Comparison of ENCODE assay signal across 7 mouse cellular contexts in genomic region chr17:14960520-14960919, GRCm38 (mm10). TPM values are rescaled to one million over a fixed set of nuclear protein-coding genes. Genes with fewer than 3 reads are reported as not detected.
DNase-seq lines count a peak whose midpoint lies in the region; ATAC-seq and TF ChIP-seq lines count a peak whose summit lies in the region.

No protein-coding gene starts in this region.

- dilution Hi-C loops in CH12.LX (cut with MboI; ENCODE audit: extremely low pct_ligation_motif_present, extremely low pct_unique_long_range_greater_than_20kb, low sequenced_read_pairs) = no loop called here

- no peak for TF ChIP-seq RAD21 in CH12.LX (IDR thresholded peaks at IDR 0.05; ENCODE audit: low read depth, low read length)

- DNase-seq in CH12.LX (ENCODE audit: extremely low read depth) = no peak
- peak; percentile 7 for DNase-seq in T-cell, adult 2 months (ENCODE audit: low spot score)
- peak; percentile 40 for DNase-seq in heart, postnatal 4 days
- peak; percentile 38 for DNase-seq in naive thymus-derived CD4-positive, alpha-beta T cell, adult 2 months (ENCODE audit: low read depth)
- DNase-seq in thymus, postnatal 25 days = peak; percentile 37

- H3K27ac ChIP-seq in CH12.LX (ENCODE audit: insufficient read depth, low read depth) = peak overlapping the region; percentile 72
- H3K27ac ChIP-seq in embryonic facial prominence, embryonic 15.5 days (replicated peaks) = no peak overlapping the region
- H3K27ac ChIP-seq in limb, embryonic 15.5 days = peak overlapping the region; percentile 75

- no peak for TF ChIP-seq CTCF in CH12.LX (conservative IDR thresholded peaks at IDR 0.05 in 1 of 2, IDR thresholded peaks at IDR 0.05 in 1 of 2; ENCODE audit: low read depth in 2 of 2, low read length in 2 of 2)

- no peak for TF ChIP-seq POLR2A in CH12.LX (IDR thresholded peaks at IDR 0.05; ENCODE audit: low read depth, low read length)

- H3K27me3 ChIP-seq in CH12.LX (replicated peaks) = no peaks in the 10 kb centered on the region
- no peaks in the 10 kb centered on the region for H3K27me3 ChIP-seq in embryonic facial prominence, embryonic 15.5 days
- no peaks in the 10 kb centered on the region for H3K27me3 ChIP-seq in limb, embryonic 15.5 days

- no peak for TF ChIP-seq EP300 in CH12.LX (IDR thresholded peaks at IDR 0.05; ENCODE audit: low read length)

- H3K4me3 ChIP-seq in CH12.LX (replicated peaks in 1 of 3; ENCODE audit: low read depth in 2 of 3, low read length in 2 of 3, poor library complexity in 1 of 3) = peak overlapping the region; percentile 94 to 100 (median 95)
- peak overlapping the region; percentile 73 for H3K4me3 ChIP-seq in embryonic facial prominence, embryonic 15.5 days (replicated peaks)
- H3K4me3 ChIP-seq in limb, embryonic 15.5 days = peak overlapping the region; percentile 72

- ATAC-seq in embryonic facial prominence, embryonic 15.5 days (ENCODE audit: insufficient number of reproducible peaks, low FRiP score, low TSS enrichment, low read depth) = no peak
- ATAC-seq in limb, embryonic 15.5 days (ENCODE audit: insufficient number of reproducible peaks, low FRiP score, low TSS enrichment, low read depth) = no peak

- in situ Hi-C loops in CH12.LX (cut with MboI; ENCODE audit: low pct_ligation_motif_present, low pct_unique_long_range_greater_than_20kb, low sequenced_read_pairs) = no loop called here

- H3K9me3 ChIP-seq in CH12.LX (replicated peaks; ENCODE audit: low read length) = no peaks in the 10 kb centered on the region
- H3K9me3 ChIP-seq in embryonic facial prominence, embryonic 15.5 days (replicated peaks) = no peaks in the 10 kb centered on the region
- H3K9me3 ChIP-seq in limb, embryonic 15.5 days = no peaks in the 10 kb centered on the region

- H3K4me1 ChIP-seq in CH12.LX (ENCODE audit: control insufficient read depth in 1 of 2, insufficient read depth in 2 of 2) = peaks cover 5 to 32% of the 10 kb centered on the region in 2 experiments
- H3K4me1 ChIP-seq in embryonic facial prominence, embryonic 15.5 days = peaks cover 6% of the 10 kb centered on the region
- peaks cover 6% of the 10 kb centered on the region for H3K4me1 ChIP-seq in limb, embryonic 15.5 days

- peak overlapping the region; percentile 95 for H3K9ac ChIP-seq in CH12.LX (ENCODE audit: insufficient read depth, low read depth)
- peak overlapping the region; percentile 78 for H3K9ac ChIP-seq in embryonic facial prominence, embryonic 15.5 days
- peak overlapping the region; percentile 71 for H3K9ac ChIP-seq in limb, embryonic 15.5 days

- H3K79me2 ChIP-seq in CH12.LX (replicated peaks; ENCODE audit: control insufficient read depth, extremely low read depth, insufficient read depth, poor library complexity, severe bottlenecking) = peaks cover 42% of the 10 kb centered on the region

- H3K4me2 ChIP-seq in CH12.LX (ENCODE audit: insufficient read depth, low read depth, poor library complexity, severe bottlenecking) = no peak overlapping the region
- peak overlapping the region; percentile 85 for H3K4me2 ChIP-seq in embryonic facial prominence, embryonic 15.5 days (replicated peaks)
- peak overlapping the region; percentile 84 for H3K4me2 ChIP-seq in limb, embryonic 15.5 days

- WGBS in embryonic facial prominence, embryonic 15.5 days = 1% methylated on average over 19 of the region's 23 CpGs
- WGBS in limb, embryonic 15.5 days = 1% methylated on average over 22 of the region's 23 CpGs

- H3K36me3 ChIP-seq in CH12.LX (replicated peaks in 1 of 2; ENCODE audit: control insufficient read depth in 1 of 2, insufficient read depth in 1 of 2, low read length in 1 of 2) = peaks cover 17 to 31% of the 10 kb centered on the region in 2 experiments
- no peaks in the 10 kb centered on the region for H3K36me3 ChIP-seq in embryonic facial prominence, embryonic 15.5 days
- no peaks in the 10 kb centered on the region for H3K36me3 ChIP-seq in limb, embryonic 15.5 days

TF ChIP-seq in CH12.LX, 34 proteins besides CTCF, POLR2A, EP300 and RAD21:
- TF ChIP-seq TBP (conservative IDR thresholded peaks at IDR 0.05; ENCODE audit: low read depth, low read length) = no peak
- TF ChIP-seq CHD1 (IDR thresholded peaks at IDR 0.05; ENCODE audit: low read depth, low read length) = peak; percentile 83; the same call in 1 of the 2 replicates
- 0 out of 2 replicates have a peak, but pooled peaks have one; percentile 26 for TF ChIP-seq BHLHE40 (IDR thresholded peaks at IDR 0.05; ENCODE audit: low read depth, low read length)
- no peak for TF ChIP-seq SMC3 (IDR thresholded peaks at IDR 0.05; ENCODE audit: low read depth, low read length)

RNA-seq across cellular contexts. Expression of gene Phf10, which starts 0.6 kb away (rescaled TPM):
- 216 and 364 TPM in 2 replicates for total RNA-seq in CH12.LX (2012; rRNA removed)
- 343 and 349 TPM in 2 replicates for total RNA-seq in CH12.LX (2014; rRNA removed)
- 225 and 226 TPM in 2 replicates for polyA plus RNA-seq in CH12.LX (2012; ENCODE audit: insufficient read length, low read depth)
- 40.9 and 45.3 TPM in 2 replicates for polyA plus RNA-seq in embryonic facial prominence, embryonic 15.5 days (2015; fragmentation: Nextera tagmentation; extraction: Ambion mirVana)
- 10 to 100 TPM; 67.8 to 69.4 TPM for total RNA-seq in heart, postnatal 4 days (2021)
- polyA plus RNA-seq in limb, embryonic 15.5 days (2015; fragmentation: Nextera tagmentation; extraction: Ambion mirVana) = 35.6 and 39.4 TPM in 2 replicates

RNA-seq across cellular contexts. Expression of gene 1600012H06Rik, which starts 17.5 kb away (rescaled TPM):
- total RNA-seq in CH12.LX (2012; rRNA removed) (5.4 and 7.4 TPM in 2 replicates), CH12.LX (2014; rRNA removed) (10.5 and 10.6 TPM in 2 replicates)
- 12.0 and 12.4 TPM in 2 replicates for polyA plus RNA-seq in CH12.LX (2012; ENCODE audit: insufficient read length, low read depth)
- 40.7 and 42.7 TPM in 2 replicates for polyA plus RNA-seq in embryonic facial prominence, embryonic 15.5 days (2015; fragmentation: Nextera tagmentation; extraction: Ambion mirVana)
- 10 to 100 TPM; 18.6 to 18.9 TPM for total RNA-seq in heart, postnatal 4 days (2021)
- 39.0 and 40.8 TPM in 2 replicates for polyA plus RNA-seq in limb, embryonic 15.5 days (2015; fragmentation: Nextera tagmentation; extraction: Ambion mirVana)

RNA-seq across cellular contexts. Expression of gene Wdr27, which starts 17.6 kb away (rescaled TPM):
- total RNA-seq in CH12.LX (2012; rRNA removed) (1.4 and 2.3 TPM in 2 replicates), CH12.LX (2014; rRNA removed) (1.7 and 1.9 TPM in 2 replicates)
- polyA plus RNA-seq in CH12.LX (2012; ENCODE audit: insufficient read length, low read depth) = 1.8 and 2.1 TPM in 2 replicates
- polyA plus RNA-seq in embryonic facial prominence, embryonic 15.5 days (2015; fragmentation: Nextera tagmentation; extraction: Ambion mirVana) = 10.3 and 13.1 TPM in 2 replicates
- total RNA-seq in heart, postnatal 4 days (2021) = 1 to 10 TPM in 1 of 2 experiments, under 1 TPM in 1; 0.81 to 1.3 TPM
- 3.6 and 3.8 TPM in 2 replicates for polyA plus RNA-seq in limb, embryonic 15.5 days (2015; fragmentation: Nextera tagmentation; extraction: Ambion mirVana)

RNA-seq across cellular contexts. Expression of gene 9030025P20Rik, which starts 17.7 kb away (rescaled TPM):
- total RNA-seq in CH12.LX (2012; rRNA removed) (7.9 and 8.6 TPM in 2 replicates), CH12.LX (2014; rRNA removed) (6.4 and 6.5 TPM in 2 replicates)
- polyA plus RNA-seq in CH12.LX (2012; ENCODE audit: insufficient read length, low read depth) = 5.8 and 7.5 TPM in 2 replicates
- polyA plus RNA-seq in embryonic facial prominence, embryonic 15.5 days (2015; fragmentation: Nextera tagmentation; extraction: Ambion mirVana) = 7.7 and 9.0 TPM in 2 replicates
- total RNA-seq in heart, postnatal 4 days (2021) = 1 to 10 TPM; 3.3 to 4.8 TPM
- polyA plus RNA-seq in limb, embryonic 15.5 days (2015; fragmentation: Nextera tagmentation; extraction: Ambion mirVana) = 5.7 and 5.9 TPM in 2 replicates

RNA-seq across cellular contexts. Expression of gene Gm3417, which starts 18.1 kb away (rescaled TPM):
- total RNA-seq in CH12.LX (2012; rRNA removed) = 0.46 TPM in 1 of 2 replicates, not detected in the other
- total RNA-seq in CH12.LX (2014; rRNA removed) = 1.8 and 3.1 TPM in 2 replicates
- 1.8 TPM in 1 of 2 replicates, not detected in the other for polyA plus RNA-seq in CH12.LX (2012; ENCODE audit: insufficient read length, low read depth)
- 2.7 and 3.3 TPM in 2 replicates for polyA plus RNA-seq in embryonic facial prominence, embryonic 15.5 days (2015; fragmentation: Nextera tagmentation; extraction: Ambion mirVana)
- total RNA-seq in heart, postnatal 4 days (2021) = under 1 TPM in 1 of 2 experiments, not detected in 1; 0.48 TPM
- polyA plus RNA-seq in limb, embryonic 15.5 days (2015; fragmentation: Nextera tagmentation; extraction: Ambion mirVana) = 0.91 TPM in 1 of 2 replicates, not detected in the other
